Comparison of ENCODE assay signal across 8 mouse cellular contexts in the genomic region with DNA sequence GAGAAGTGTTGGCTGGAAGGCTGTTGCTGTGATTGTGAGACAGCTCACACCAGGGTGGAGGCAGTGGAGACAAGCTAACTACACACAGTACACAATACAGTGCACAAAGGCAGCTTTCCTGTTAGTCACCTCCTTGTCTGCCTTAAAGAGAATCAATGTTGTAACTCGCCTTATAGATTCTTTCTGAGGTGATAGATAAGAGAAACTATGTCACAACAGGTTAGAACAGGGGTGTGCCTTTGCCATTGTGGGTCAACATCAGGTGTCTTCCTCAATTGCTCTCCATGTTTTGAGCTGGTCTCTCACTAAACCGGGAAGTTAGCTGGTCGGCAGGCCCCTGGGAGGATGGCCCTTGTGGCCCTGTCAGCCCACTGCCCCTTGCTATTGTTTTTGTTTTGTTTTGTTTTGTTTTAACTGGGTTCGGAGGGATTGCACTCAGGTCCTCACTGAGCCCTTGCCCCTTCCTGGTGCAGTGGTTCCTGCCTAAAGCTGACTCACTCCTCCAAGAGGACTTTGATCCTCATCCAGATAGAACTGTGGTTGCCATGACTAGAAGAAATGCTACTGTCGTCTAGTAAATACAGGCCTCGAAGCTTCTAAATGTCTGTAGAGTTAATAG. TPM values are rescaled to one million over a fixed set of nuclear protein-coding genes. Genes with fewer than 3 reads are reported as not detected.
DNase-seq lines count a peak whose midpoint lies in the region; ATAC-seq and TF ChIP-seq lines count a peak whose summit lies in the region.

No protein-coding gene starts in this region.

- no peak for TF ChIP-seq CTCF in lung, embryonic 14.5 days (IDR thresholded peaks at IDR 0.05; ENCODE audit: low read depth)
- TF ChIP-seq CTCF in lung, adult 2 months (IDR thresholded peaks at IDR 0.05; ENCODE audit: insufficient read depth, low read length) = no peak
- TF ChIP-seq CTCF in cerebellum, adult 2 months (IDR thresholded peaks at IDR 0.05; ENCODE audit: borderline replicate concordance, insufficient read depth, low read depth, low read length) = no peak

- H3K9ac ChIP-seq in lung, embryonic 14.5 days = no peak overlapping the region

- peaks cover 5% of the 10 kb centered on the region; the same call in 1 of the 2 replicates for H3K4me1 ChIP-seq in lung, embryonic 14.5 days (ENCODE audit: insufficient read depth)
- peaks cover 15% of the 10 kb centered on the region for H3K4me1 ChIP-seq in lung, adult 2 months (ENCODE audit: control insufficient read depth, insufficient read depth, low read length)
- H3K4me1 ChIP-seq in brown adipose tissue, adult 24 weeks (ENCODE audit: control insufficient read depth, insufficient read depth, insufficient read length, low read length) = peaks cover 19% of the 10 kb centered on the region
- no peaks in the 10 kb centered on the region for H3K4me1 ChIP-seq in cerebellum, adult 2 months (ENCODE audit: control insufficient read depth, insufficient read depth, low read length)

- H3K4me2 ChIP-seq in lung, embryonic 14.5 days = 0 out of 2 replicates have a peak overlapping the region, but pooled peaks have one; percentile 38

- 51% methylated on average over 6 of the region's 6 CpGs for WGBS in lung, embryonic 14.5 days
- 29% methylated on average over 6 of the region's 6 CpGs for WGBS in lung, adult 2 months
- WGBS in cerebellum, adult 2 months = 61% methylated on average over 6 of the region's 6 CpGs

- no peak for TF ChIP-seq POLR2A in lung, adult 2 months (IDR thresholded peaks at IDR 0.05; ENCODE audit: borderline replicate concordance, extremely low read depth, low read depth, low read length)
- TF ChIP-seq POLR2A in cerebellum, adult 2 months (IDR thresholded peaks at IDR 0.05; ENCODE audit: borderline replicate concordance, insufficient read depth, low read length) = no peak

- ATAC-seq in lung, embryonic 14.5 days (ENCODE audit: insufficient read depth) = no peak
- peak; percentile 10 for ATAC-seq in megakaryocyte, adult 5-6 weeks (ENCODE audit: poor library complexity, severe bottlenecking)

- H3K36me3 ChIP-seq in lung, embryonic 14.5 days (ENCODE audit: insufficient read depth) = no peaks in the 10 kb centered on the region

- peak; percentile 39 to 76 for DNase-seq in adrenal gland, adult (ENCODE audit: inconsistent age in 2 of 2, low spot score in 1 of 2)
- DNase-seq in adrenal gland, adult 18-20 months (ENCODE audit: low spot score in 2 of 2) = no peak
- no peak for DNase-seq in lung, embryonic 14.5 days
- DNase-seq in lung, adult 2 months = no peak
- DNase-seq in cerebellum, adult 2 months = no peak
- DNase-seq in left cerebral cortex, adult 18-20 months (ENCODE audit: low spot score in 2 of 2) = no peak

- H3K9me3 ChIP-seq in lung, embryonic 14.5 days (ENCODE audit: low read depth, low read length) = no peaks in the 10 kb centered on the region

- no peaks in the 10 kb centered on the region for H3K27me3 ChIP-seq in lung, embryonic 14.5 days (ENCODE audit: insufficient read depth, low read length)
- H3K27me3 ChIP-seq in cerebellum, adult 2 months (ENCODE audit: control insufficient read depth, insufficient read depth, low read length) = no peaks in the 10 kb centered on the region

- no peak overlapping the region for H3K4me3 ChIP-seq in lung, embryonic 14.5 days (ENCODE audit: low read depth, low read length)
- no peak overlapping the region for H3K4me3 ChIP-seq in lung, adult 2 months (replicated peaks; ENCODE audit: extremely low read depth, low read depth, low read length)
- H3K4me3 ChIP-seq in brown adipose tissue, adult 24 weeks (ENCODE audit: insufficient read depth, low read depth, low read length) = no peak overlapping the region
- no peak overlapping the region for H3K4me3 ChIP-seq in cerebellum, adult 2 months (replicated peaks; ENCODE audit: insufficient read depth, low read depth, low read length)

- H3K27ac ChIP-seq in lung, embryonic 14.5 days (ENCODE audit: low read depth) = no peak overlapping the region
- H3K27ac ChIP-seq in brown adipose tissue, adult 24 weeks (replicated peaks; ENCODE audit: low read depth, low read length) = peak overlapping the region; percentile 10; the same call in 1 of the 2 replicates
- H3K27ac ChIP-seq in cerebellum, adult 2 months (ENCODE audit: insufficient read depth, low read length) = no peak overlapping the region

RNA-seq across cellular contexts. Expression of a gene that starts 3.4 kb away (rescaled TPM):
- total RNA-seq in adrenal gland, adult 18-20 months (2021) = 10 to 100 TPM; 18.1 to 28.3 TPM
- polyA plus RNA-seq in lung, embryonic 14.5 days (2014; fragmentation: Nextera tagmentation; extraction: Ambion mirVana) = 4.7 and 5.6 TPM in 2 replicates
- 3.8 and 5.6 TPM in 2 replicates for polyA plus RNA-seq in lung, adult 2 months (2012; rRNA removed)
- 12.7 and 13.4 TPM in 2 replicates for polyA plus RNA-seq in brown adipose tissue, adult 24 weeks (2012; ENCODE audit: insufficient read depth, insufficient read length, missing spikeins)
- total RNA-seq in megakaryocyte, adult 5-6 weeks (2015) = 31.7 and 35.6 TPM in 2 replicates
- total RNA-seq in megakaryocyte, adult 5-6 weeks (2017) = 19.5 and 26.2 TPM in 2 replicates
- 4.9 and 5.1 TPM in 2 replicates for polyA plus RNA-seq in cerebellum, adult 2 months (2012; rRNA removed)
- total RNA-seq in left cerebral cortex, adult 18-20 months (2021) = 10 to 100 TPM; 10.8 to 13.3 TPM

Comparison
In these comparisons a context has a peak if more than half of its experiments do, and no peak if none do; other contexts are left out.
1. DNase-seq: peak in adrenal gland, adult (2 of 2); none in adrenal gland, adult 18-20 months (0 of 2), lung, embryonic 14.5 days (single experiment), lung, adult 2 months (single experiment), cerebellum, adult 2 months (0 of 2) and left cerebral cortex, adult 18-20 months (0 of 2).